Mouse (Mus musculus): ENCODE measurements around the gene Hspb9. TPM values are rescaled to one million over a fixed set of nuclear protein-coding genes. Genes with fewer than 3 reads are reported as not detected.

Gene Hspb9
- polyA plus RNA-seq (2015; fragmentation: Nextera tagmentation; extraction: Ambion mirVana) = 0.33 TPM in 1 of 2 replicates, not detected in the other

DNA sequence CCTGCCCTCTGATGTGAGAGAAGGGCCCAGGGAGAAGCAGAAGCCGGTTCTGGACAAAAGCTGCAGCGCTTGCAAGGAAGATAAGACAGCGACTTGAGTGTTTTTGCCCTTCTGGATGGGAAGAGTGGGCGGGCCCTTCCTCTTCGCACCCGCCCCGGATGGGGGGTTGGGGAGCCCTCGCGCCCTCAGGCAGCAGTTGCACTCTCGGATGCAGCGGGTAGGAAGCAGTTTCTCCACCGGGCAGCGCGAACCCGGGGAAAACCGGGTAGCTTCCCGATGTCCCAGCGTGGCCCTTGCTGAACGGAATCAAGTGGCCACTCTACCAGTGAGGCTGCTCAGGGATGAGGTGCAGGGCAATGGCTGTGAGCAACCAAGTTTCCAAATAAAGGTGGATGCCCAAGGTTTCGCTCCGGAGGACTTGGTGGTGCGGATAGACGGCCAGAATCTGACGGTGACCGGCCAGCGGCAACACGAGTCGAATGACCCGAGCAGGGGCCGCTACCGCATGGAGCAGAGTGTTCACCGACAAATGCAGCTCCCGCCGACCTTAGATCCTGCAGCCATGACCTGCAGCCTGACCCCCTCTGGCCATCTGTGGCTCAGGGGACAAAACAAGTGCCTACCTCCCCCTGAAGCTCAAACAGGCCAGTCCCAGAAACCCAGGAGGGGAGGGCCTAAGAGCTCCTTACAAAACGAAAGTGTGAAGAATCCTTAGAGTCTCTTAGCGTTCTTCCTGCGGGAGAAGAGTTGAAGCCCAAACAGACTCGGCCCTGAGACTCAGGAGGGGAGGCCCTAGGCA, at the start of gene Hspb9:
TSS of gene Hspb9 (plus strand) at position 116 of the 799 bp plus-strand sequence.
- Histone ChIP-seq H3K9ac (replicated peaks; ENCODE audit: low read length) (peak within 1 kb of the TSS; percentile 58), H3K36me3 (ENCODE audit: insufficient read depth, low read length) (peaks cover 42% of the 10 kb centered on the region), H3K9me3 (ENCODE audit: low read length) (no peaks in the 10 kb centered on the region), H3K27ac (ENCODE audit: low read length) (peak within 1 kb of the TSS; percentile 48), H3K27me3 (ENCODE audit: insufficient read depth, low read length) (no peaks in the 10 kb centered on the region), H3K4me2 (replicated peaks; ENCODE audit: low read depth, low read length) (peak within 1 kb of the TSS; percentile 55), H3K4me1 (ENCODE audit: insufficient read depth, low read length) (peaks cover 29% of the 10 kb centered on the region), H3K4me3 (ENCODE audit: low read length) (peak within 1 kb of the TSS; percentile 31)
- peak; percentile 8; the same call in 1 of the 2 replicates for ATAC-seq (ENCODE audit: low FRiP score, low TSS enrichment)
- WGBS = 5% methylated on average over 38 of the region's 38 CpGs

DNA sequence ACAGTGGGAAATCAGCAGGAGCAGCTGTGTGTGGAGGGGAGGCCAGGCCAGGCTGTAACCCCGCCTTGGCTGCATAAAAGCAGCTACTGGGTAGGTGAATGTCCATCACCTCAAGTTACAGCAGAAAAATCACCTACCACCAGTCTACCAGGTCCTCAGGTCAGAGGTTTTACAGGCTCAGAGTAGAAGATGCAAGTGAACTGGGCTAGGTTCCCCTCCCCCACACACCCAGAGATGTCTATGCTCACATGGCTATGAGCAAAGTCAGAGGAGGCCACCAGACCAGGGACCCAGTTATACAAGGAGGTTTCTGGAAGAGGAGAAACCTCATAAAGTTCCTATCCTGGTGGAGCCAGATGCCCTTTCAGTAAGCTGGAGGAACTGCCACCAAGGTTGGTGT, 42.6 kb upstream of the Hspb9 start:
- no peak for ATAC-seq (ENCODE audit: low FRiP score, low TSS enrichment)
- no peak overlapping the region for H3K4me2 ChIP-seq (replicated peaks; ENCODE audit: low read depth, low read length)
- H3K36me3 ChIP-seq (ENCODE audit: insufficient read depth, low read length) = no peaks in the 10 kb centered on the region
- no peak overlapping the region for H3K4me3 ChIP-seq (ENCODE audit: low read length)
- 0 out of 2 replicates have a peak, but pooled peaks cover 2% of the 10 kb centered on the region for H3K27me3 ChIP-seq (ENCODE audit: insufficient read depth, low read length)
- 60% methylated on average over 1 of the region's 1 CpGs for WGBS
- peaks cover 4% of the 10 kb centered on the region; the same call in 1 of the 2 replicates for H3K9me3 ChIP-seq (ENCODE audit: low read length)
- no peak overlapping the region for H3K9ac ChIP-seq (replicated peaks; ENCODE audit: low read length)
- no peak overlapping the region for H3K27ac ChIP-seq (ENCODE audit: low read length)
- peaks cover 6% of the 10 kb centered on the region; the same call in 1 of the 2 replicates for H3K4me1 ChIP-seq (ENCODE audit: insufficient read depth, low read length)

DNA sequence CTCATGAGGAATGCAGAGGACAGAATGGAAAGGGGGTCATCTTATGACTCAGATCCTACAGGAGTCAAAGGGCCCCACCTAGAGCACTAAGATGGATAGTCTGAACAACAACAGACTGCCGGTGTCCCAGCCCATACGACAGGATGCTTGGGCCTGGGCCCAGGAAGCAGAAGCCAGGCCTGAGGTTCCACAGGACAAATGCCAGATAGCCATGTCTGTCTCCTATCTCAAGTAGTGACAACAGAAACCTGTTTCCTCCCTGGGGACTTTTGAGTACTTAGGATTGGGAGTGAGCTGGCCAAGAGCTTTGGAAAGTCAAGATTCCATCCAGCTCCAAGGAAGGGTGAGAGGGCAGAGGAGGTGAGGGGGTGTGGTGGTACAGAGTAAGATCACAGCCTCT, 41.7 kb upstream of the Hspb9 start:
- peaks cover 6% of the 10 kb centered on the region; the same call in 1 of the 2 replicates for H3K4me1 ChIP-seq (ENCODE audit: insufficient read depth, low read length)
- H3K4me3 ChIP-seq (ENCODE audit: low read length) = no peak overlapping the region
- no peak for ATAC-seq (ENCODE audit: low FRiP score, low TSS enrichment)
- H3K4me2 ChIP-seq (replicated peaks; ENCODE audit: low read depth, low read length) = no peak overlapping the region
- 71% methylated on average over 2 of the region's 2 CpGs for WGBS
- 0 out of 2 replicates have a peak, but pooled peaks cover 2% of the 10 kb centered on the region for H3K27me3 ChIP-seq (ENCODE audit: insufficient read depth, low read length)
- no peak overlapping the region for H3K9ac ChIP-seq (replicated peaks; ENCODE audit: low read length)
- peaks cover 4% of the 10 kb centered on the region; the same call in 1 of the 2 replicates for H3K9me3 ChIP-seq (ENCODE audit: low read length)
- no peak overlapping the region for H3K27ac ChIP-seq (ENCODE audit: low read length)
- H3K36me3 ChIP-seq (ENCODE audit: insufficient read depth, low read length) = no peaks in the 10 kb centered on the region

DNA sequence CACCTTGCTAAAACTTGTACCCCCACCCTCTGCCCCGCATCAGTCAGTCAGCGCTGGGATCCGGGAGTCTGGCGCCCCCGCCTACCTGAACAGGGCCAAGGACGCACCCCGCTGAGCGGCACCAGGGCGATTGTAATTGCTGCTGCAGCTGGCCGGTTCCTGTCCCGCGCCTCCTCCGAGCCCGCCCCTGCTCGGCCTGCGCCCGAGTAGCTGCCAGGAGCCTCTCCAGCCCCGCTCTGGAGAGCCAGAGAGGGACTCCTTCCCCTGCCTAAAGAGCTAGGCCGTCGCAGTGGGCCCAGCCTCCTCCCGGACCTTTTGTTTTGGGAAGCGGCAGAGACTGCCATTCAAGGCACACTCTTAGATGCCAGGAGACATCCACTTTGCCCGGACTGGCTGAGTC, 40.5 kb upstream of the Hspb9 start:
- H3K27ac ChIP-seq (ENCODE audit: low read length) = no peak overlapping the region
- peak overlapping the region; percentile 50 for H3K9ac ChIP-seq (replicated peaks; ENCODE audit: low read length)
- ATAC-seq (ENCODE audit: low FRiP score, low TSS enrichment) = no peak; the same call in 1 of the 2 replicates
- H3K4me2 ChIP-seq (replicated peaks; ENCODE audit: low read depth, low read length) = peak overlapping the region; percentile 42
- H3K4me3 ChIP-seq (ENCODE audit: low read length) = no peak overlapping the region
- H3K4me1 ChIP-seq (ENCODE audit: insufficient read depth, low read length) = peaks cover 6% of the 10 kb centered on the region; the same call in 1 of the 2 replicates
- peaks cover 4% of the 10 kb centered on the region; the same call in 1 of the 2 replicates for H3K9me3 ChIP-seq (ENCODE audit: low read length)
- 4% methylated on average over 23 of the region's 23 CpGs for WGBS
- 0 out of 2 replicates have a peak, but pooled peaks cover 2% of the 10 kb centered on the region for H3K27me3 ChIP-seq (ENCODE audit: insufficient read depth, low read length)
- H3K36me3 ChIP-seq (ENCODE audit: insufficient read depth, low read length) = no peaks in the 10 kb centered on the region

DNA sequence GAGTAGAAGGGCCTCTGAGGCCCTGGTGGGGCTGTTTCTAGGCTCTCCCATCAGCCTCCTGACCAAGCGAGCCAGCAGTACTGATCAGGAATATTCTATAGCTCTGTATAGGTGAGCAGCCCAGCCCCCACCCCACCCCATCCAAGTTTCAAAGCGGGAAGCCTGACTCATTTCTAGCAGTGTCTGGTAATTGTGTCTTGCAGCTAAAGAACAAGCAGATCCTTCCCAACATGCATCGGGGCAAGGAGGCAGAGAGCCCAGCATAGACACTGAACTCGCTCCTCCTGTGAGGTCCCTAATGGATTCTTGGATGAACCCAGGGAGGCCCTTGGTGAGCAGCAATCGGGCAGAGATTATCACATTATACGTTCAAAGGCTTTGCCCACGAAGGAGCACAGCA, 35.8 kb upstream of the Hspb9 start:
- H3K36me3 ChIP-seq (ENCODE audit: insufficient read depth, low read length) = no peaks in the 10 kb centered on the region
- H3K4me2 ChIP-seq (replicated peaks; ENCODE audit: low read depth, low read length) = no peak overlapping the region
- WGBS = 62% methylated on average over 7 of the region's 7 CpGs
- H3K27me3 ChIP-seq (ENCODE audit: insufficient read depth, low read length) = 0 out of 2 replicates have a peak, but pooled peaks cover 2% of the 10 kb centered on the region
- no peak overlapping the region for H3K4me3 ChIP-seq (ENCODE audit: low read length)
- H3K27ac ChIP-seq (ENCODE audit: low read length) = no peak overlapping the region
- H3K4me1 ChIP-seq (ENCODE audit: insufficient read depth, low read length) = peaks cover 6% of the 10 kb centered on the region; the same call in 1 of the 2 replicates
- ATAC-seq (ENCODE audit: low FRiP score, low TSS enrichment) = no peak
- H3K9ac ChIP-seq (replicated peaks; ENCODE audit: low read length) = no peak overlapping the region
- no peaks in the 10 kb centered on the region for H3K9me3 ChIP-seq (ENCODE audit: low read length)

DNA sequence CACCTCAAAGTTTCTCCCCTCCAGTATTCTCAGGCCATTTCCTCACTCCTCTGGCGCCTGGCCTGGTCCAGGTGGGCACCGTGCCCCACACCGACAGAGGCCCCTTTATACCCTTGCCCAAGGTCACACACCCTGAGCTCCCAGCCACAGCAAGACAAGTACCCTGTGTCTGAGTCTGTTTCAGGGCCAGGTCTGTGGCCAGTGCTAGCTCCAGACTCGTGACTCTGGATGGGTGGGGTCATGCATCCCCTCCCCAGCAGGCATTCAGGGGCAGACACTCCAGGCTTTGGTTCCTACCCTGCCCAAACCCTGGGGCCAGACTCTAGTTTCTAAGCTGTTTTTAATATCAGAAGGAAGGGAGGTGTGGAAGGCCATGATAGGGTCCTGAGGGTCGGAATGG, 31.8 kb upstream of the Hspb9 start:
- Histone ChIP-seq H3K4me2 (replicated peaks; ENCODE audit: low read depth, low read length) (no peak overlapping the region), H3K9me3 (ENCODE audit: low read length) (no peaks in the 10 kb centered on the region), H3K4me3 (ENCODE audit: low read length) (no peak overlapping the region), H3K4me1 (ENCODE audit: insufficient read depth, low read length) (no peaks in the 10 kb centered on the region), H3K27me3 (ENCODE audit: insufficient read depth, low read length) (no peaks in the 10 kb centered on the region), H3K9ac (replicated peaks; ENCODE audit: low read length) (no peak overlapping the region), H3K27ac (ENCODE audit: low read length) (no peak overlapping the region), H3K36me3 (ENCODE audit: insufficient read depth, low read length) (no peaks in the 10 kb centered on the region)
- no peak for ATAC-seq (ENCODE audit: low FRiP score, low TSS enrichment)
- WGBS = 73% methylated on average over 5 of the region's 5 CpGs

DNA sequence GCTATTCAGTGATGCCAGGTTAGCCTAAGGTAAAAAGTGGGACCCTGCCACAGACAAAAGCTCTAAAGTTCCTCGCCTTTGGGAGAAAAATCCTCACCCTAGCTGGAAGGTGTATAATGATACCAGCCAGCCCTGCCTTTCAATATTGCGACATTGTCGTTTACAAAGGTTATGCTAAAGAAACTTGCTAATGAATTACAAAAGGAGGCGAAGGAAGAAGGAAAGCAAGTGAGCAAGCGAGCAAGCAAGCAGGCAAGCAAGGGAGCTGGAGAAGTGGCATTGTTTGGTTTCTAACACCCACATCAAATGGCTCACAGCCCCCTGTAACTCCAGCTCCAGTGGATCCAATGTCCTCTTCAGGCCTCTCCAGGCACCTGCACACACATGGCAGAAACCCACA, 31.1 kb upstream of the Hspb9 start:
- Histone ChIP-seq H3K4me2 (replicated peaks; ENCODE audit: low read depth, low read length) (no peak overlapping the region), H3K9ac (replicated peaks; ENCODE audit: low read length) (no peak overlapping the region), H3K27ac (ENCODE audit: low read length) (no peak overlapping the region), H3K27me3 (ENCODE audit: insufficient read depth, low read length) (no peaks in the 10 kb centered on the region), H3K4me1 (ENCODE audit: insufficient read depth, low read length) (no peaks in the 10 kb centered on the region), H3K4me3 (ENCODE audit: low read length) (no peak overlapping the region), H3K9me3 (ENCODE audit: low read length) (no peaks in the 10 kb centered on the region), H3K36me3 (ENCODE audit: insufficient read depth, low read length) (no peaks in the 10 kb centered on the region)
- 74% methylated on average over 5 of the region's 5 CpGs for WGBS
- ATAC-seq (ENCODE audit: low FRiP score, low TSS enrichment) = no peak

DNA sequence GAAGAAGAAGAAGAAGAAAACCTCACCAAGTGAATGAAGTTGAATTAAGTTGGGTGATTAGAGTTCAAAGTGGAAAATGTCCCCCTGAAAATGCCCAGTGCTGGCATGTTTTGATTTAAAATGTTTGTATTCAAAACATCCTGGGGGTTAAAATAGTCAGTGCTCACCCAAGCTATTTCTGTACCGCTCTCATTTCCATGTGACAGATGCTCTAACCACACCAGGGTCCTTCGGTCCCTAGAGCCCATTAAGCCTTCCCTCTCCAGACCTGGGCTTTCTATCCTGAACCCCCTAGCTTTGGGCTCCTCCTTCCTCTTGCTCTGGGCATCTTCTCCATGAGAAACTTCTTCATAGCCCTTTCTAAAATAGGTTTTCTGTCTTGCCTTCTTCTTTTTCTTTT, 29.6 kb upstream of the Hspb9 start:
- H3K36me3 ChIP-seq (ENCODE audit: insufficient read depth, low read length) = no peaks in the 10 kb centered on the region
- no peaks in the 10 kb centered on the region for H3K9me3 ChIP-seq (ENCODE audit: low read length)
- ATAC-seq (ENCODE audit: low FRiP score, low TSS enrichment) = no peak
- no peak overlapping the region for H3K9ac ChIP-seq (replicated peaks; ENCODE audit: low read length)
- H3K4me1 ChIP-seq (ENCODE audit: insufficient read depth, low read length) = no peaks in the 10 kb centered on the region
- 39% methylated on average over 2 of the region's 2 CpGs for WGBS
- H3K27ac ChIP-seq (ENCODE audit: low read length) = no peak overlapping the region
- no peak overlapping the region for H3K4me3 ChIP-seq (ENCODE audit: low read length)
- H3K27me3 ChIP-seq (ENCODE audit: insufficient read depth, low read length) = no peaks in the 10 kb centered on the region
- no peak overlapping the region for H3K4me2 ChIP-seq (replicated peaks; ENCODE audit: low read depth, low read length)

DNA sequence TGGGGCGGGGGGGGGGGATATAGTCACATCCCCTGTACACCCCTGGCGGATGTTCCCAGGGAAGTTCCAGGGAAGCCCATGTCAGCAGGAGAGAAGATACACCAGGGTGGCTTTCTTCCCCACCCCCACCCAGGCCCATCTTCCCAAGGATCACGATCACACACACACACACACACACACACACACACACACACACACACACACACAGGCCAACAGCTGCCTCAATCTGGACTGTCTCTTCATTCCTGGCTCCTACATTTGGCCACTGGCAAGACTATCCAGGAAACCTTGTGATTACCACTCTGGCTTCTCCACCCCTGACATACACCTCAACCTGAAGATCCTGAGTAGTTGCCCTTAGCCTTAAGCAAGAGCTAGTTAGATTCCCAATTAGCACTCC, 28.3 kb upstream of the Hspb9 start:
- no peak overlapping the region for H3K4me2 ChIP-seq (replicated peaks; ENCODE audit: low read depth, low read length)
- no peaks in the 10 kb centered on the region for H3K4me1 ChIP-seq (ENCODE audit: insufficient read depth, low read length)
- ATAC-seq (ENCODE audit: low FRiP score, low TSS enrichment) = no peak
- 84% methylated on average over 3 of the region's 3 CpGs for WGBS
- H3K4me3 ChIP-seq (ENCODE audit: low read length) = no peak overlapping the region
- no peaks in the 10 kb centered on the region for H3K36me3 ChIP-seq (ENCODE audit: insufficient read depth, low read length)
- H3K9ac ChIP-seq (replicated peaks; ENCODE audit: low read length) = no peak overlapping the region
- H3K9me3 ChIP-seq (ENCODE audit: low read length) = no peaks in the 10 kb centered on the region
- no peaks in the 10 kb centered on the region for H3K27me3 ChIP-seq (ENCODE audit: insufficient read depth, low read length)
- H3K27ac ChIP-seq (ENCODE audit: low read length) = no peak overlapping the region

DNA sequence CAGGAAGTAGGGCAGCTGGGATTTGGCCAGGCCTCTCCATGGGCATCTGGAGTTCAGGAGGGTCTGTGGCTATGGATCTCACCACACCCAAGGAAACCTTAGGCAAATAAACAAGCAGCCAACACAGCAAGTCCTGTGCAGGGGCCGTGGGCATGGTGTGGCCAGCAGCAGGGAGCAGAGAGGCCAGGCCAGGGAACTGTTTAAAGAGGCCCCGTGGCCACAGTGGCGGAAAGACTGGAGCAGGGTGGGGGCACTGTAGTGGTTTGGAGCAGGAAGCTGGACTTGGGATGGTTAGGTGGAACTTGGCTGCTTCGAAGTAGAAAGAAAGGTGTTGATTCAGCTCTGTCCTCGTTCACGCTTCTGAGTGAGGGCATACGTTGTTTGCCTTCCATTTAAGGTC, 26.4 kb upstream of the Hspb9 start:
- no peak for ATAC-seq (ENCODE audit: low FRiP score, low TSS enrichment)
- peaks cover 8% of the 10 kb centered on the region for H3K4me1 ChIP-seq (ENCODE audit: insufficient read depth, low read length)
- no peak overlapping the region for H3K4me3 ChIP-seq (ENCODE audit: low read length)
- no peaks in the 10 kb centered on the region for H3K9me3 ChIP-seq (ENCODE audit: low read length)
- H3K27me3 ChIP-seq (ENCODE audit: insufficient read depth, low read length) = 0 out of 2 replicates have a peak, but pooled peaks cover 2% of the 10 kb centered on the region
- H3K4me2 ChIP-seq (replicated peaks; ENCODE audit: low read depth, low read length) = no peak overlapping the region
- no peak overlapping the region for H3K27ac ChIP-seq (ENCODE audit: low read length)
- WGBS = 72% methylated on average over 7 of the region's 7 CpGs
- no peak overlapping the region for H3K9ac ChIP-seq (replicated peaks; ENCODE audit: low read length)
- H3K36me3 ChIP-seq (ENCODE audit: insufficient read depth, low read length) = no peaks in the 10 kb centered on the region

Data from kidney, embryonic 16.5 days (tissue).